26 mouse cellular contexts compared by ENCODE assay signal in the genomic region with DNA sequence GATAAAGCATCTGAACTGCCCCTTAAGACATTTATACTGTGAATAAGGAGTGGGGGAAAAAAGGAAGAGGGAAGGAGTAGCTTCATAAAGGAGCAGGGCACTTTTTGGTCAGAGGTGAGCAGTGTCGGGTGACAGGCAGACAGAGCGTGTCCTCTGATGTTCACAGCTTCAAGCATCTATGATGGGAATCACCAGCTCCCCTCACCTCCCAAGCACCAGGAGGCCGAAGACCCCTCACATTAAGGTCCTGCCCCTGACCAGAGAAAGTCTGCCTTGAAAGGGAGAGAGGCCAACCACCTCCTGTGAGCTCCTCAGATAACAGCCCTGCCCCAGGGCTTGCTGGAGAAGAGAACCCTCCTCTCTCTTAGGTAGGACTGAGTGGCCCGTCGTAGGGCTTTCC.
"Had no signal": no experiment of that assay in that cellular context is flagged by ENCODE, and none has a peak within 500 bp of the region (broad histone marks: within the 10 kb centered on the region; RNA-seq: fewer than 3 reads in every experiment).

No protein-coding gene starts in this region.

- H3K9ac ChIP-seq: heart, embryonic 12.5 days; hindbrain, embryonic 13.5 days; hindbrain, embryonic 15.5 days; intestine, embryonic 15.5 days; kidney, embryonic 15.5 days; limb, embryonic 12.5 days; liver, embryonic 13.5 days; liver, embryonic 15.5 days; liver, postnatal 0 days had no signal

- H3K27me3 ChIP-seq: heart, embryonic 12.5 days; hindbrain, embryonic 15.5 days; intestine, embryonic 15.5 days had no signal

- ATAC-seq: hindbrain, postnatal 0 days; intestine, embryonic 15.5 days; liver, postnatal 0 days had no signal

- H3K4me1 ChIP-seq: heart, embryonic 12.5 days; liver, embryonic 13.5 days; liver, embryonic 15.5 days had no signal

- H3K4me2 ChIP-seq: heart, embryonic 12.5 days; hindbrain, embryonic 13.5 days; hindbrain, embryonic 15.5 days; intestine, embryonic 15.5 days; kidney, embryonic 15.5 days; limb, embryonic 12.5 days; liver, embryonic 11.5 days; liver, embryonic 13.5 days; liver, embryonic 15.5 days had no signal

- H3K36me3 ChIP-seq: heart, embryonic 12.5 days; hindbrain, embryonic 13.5 days; hindbrain, embryonic 15.5 days; intestine, embryonic 15.5 days; kidney, embryonic 15.5 days; limb, embryonic 12.5 days; liver, embryonic 13.5 days; liver, embryonic 15.5 days had no signal

- H3K9me3 ChIP-seq: heart, embryonic 12.5 days; hindbrain, embryonic 13.5 days; hindbrain, embryonic 15.5 days; intestine, embryonic 15.5 days; kidney, embryonic 15.5 days; limb, embryonic 12.5 days; liver, embryonic 13.5 days; liver, embryonic 15.5 days had no signal

- DNase-seq: gastrocnemius, postnatal 14 days; gastrocnemius, postnatal 36 days; heart, adult 18-20 months; heart, postnatal 10 days; heart, postnatal 36 days; kidney, adult 11 months; kidney, adult 2 months; kidney, adult 9 months; kidney, postnatal 14 days; kidney, postnatal 36 days; layer of hippocampus, adult 9-11 months; layer of hippocampus, postnatal 36 days; left cerebral cortex, postnatal 4 days; liver; liver, embryonic 13.5 days; liver, postnatal 0 days had no signal

- H3K4me3 ChIP-seq: heart, embryonic 12.5 days; hindbrain, embryonic 13.5 days; hindbrain, embryonic 15.5 days; intestine, embryonic 15.5 days; kidney, embryonic 15.5 days; limb, embryonic 12.5 days; liver, embryonic 13.5 days; liver, embryonic 15.5 days had no signal

- H3K27ac ChIP-seq: hindbrain, embryonic 13.5 days; hindbrain, embryonic 15.5 days; hindbrain, postnatal 0 days; intestine, embryonic 15.5 days; kidney, embryonic 15.5 days; kidney, postnatal 0 days; limb, embryonic 12.5 days; liver, embryonic 13.5 days; liver, embryonic 15.5 days had no signal
